Mouse (Mus musculus) neural tube, embryonic 14.5 days (tissue): Measurements from ENCODE around the gene Zfp280d. TPM values are rescaled to one million over a fixed set of nuclear protein-coding genes. Genes with fewer than 3 reads are reported as not detected.

ENCODE experiments used
- ATAC-seq: fragments of 200-750 bp; cut with Nextera tagmentation; 2 replicates; pipeline ENCODE4 v1.8.0; 2017; ENCODE audit warnings: low read depth, mild to moderate bottlenecking, moderate TSS enrichment, moderate library complexity
- H3K27ac ChIP-seq: fragments of 300-500 bp; sonication (generic); 2 replicates; pipeline ENCODE4 v1.5.1; 2014; ENCODE audit warnings: low read depth, mild to moderate bottlenecking, control low read depth, low read length, moderate library complexity, mixed read lengths
- H3K27me3 ChIP-seq: fragments of 300-500 bp; sonication (generic); 2 replicates; pipeline ENCODE4 v1.6.1; 2014; ENCODE audit warnings: low read length; ENCODE audit not compliant: control insufficient read depth, insufficient read depth
- H3K36me3 ChIP-seq: fragments of 300-500 bp; sonication (generic); 2 replicates; pipeline ENCODE4 v1.6.1; 2014; ENCODE audit warnings: low read length, mixed read lengths; ENCODE audit not compliant: control insufficient read depth, insufficient read depth
- H3K4me1 ChIP-seq: fragments of 300-500 bp; sonication (generic); 2 replicates; pipeline ENCODE4 v1.6.1; 2014; ENCODE audit warnings: low read length; ENCODE audit not compliant: control insufficient read depth, insufficient read depth
- H3K4me2 ChIP-seq: fragments of 300-500 bp; sonication (generic); 2 replicates; pipeline ENCODE4 v1.6.1; 2014; ENCODE audit warnings: mild to moderate bottlenecking, low read depth, low read length, control low read depth
- H3K4me3 ChIP-seq: fragments of 300-500 bp; sonication (generic); 2 replicates; pipeline ENCODE4 v1.5.1; 2014; ENCODE audit warnings: low read depth, low read length, control low read depth, mixed read lengths
- H3K9ac ChIP-seq: fragments of 300-500 bp; sonication (generic); replicated peaks from 2 replicates; pipeline ENCODE4 v1.6.1; 2014; ENCODE audit warnings: low read depth, mild to moderate bottlenecking, control low read depth, low read length, mixed read lengths
- H3K9me3 ChIP-seq: fragments of 300-500 bp; sonication (generic); 2 replicates; pipeline ENCODE4 v1.6.1; 2016; ENCODE audit warnings: low read length; ENCODE audit not compliant: control insufficient read depth
- WGBS: fragments of 180-500 bp; shearing (Covaris S2); extraction: QIAGEN DNeasy Blood & Tissue Kit; methylation state at CpG from one replicate; pipeline ENCODE4 v1.1.7; 2014; 5-methylcytosine and 5-hydroxymethylcytosine counted together
- polyA plus RNA-seq: library from polyadenylated mRNA; unstranded; fragments of >200 nt; fragmentation: Nextera tagmentation; extraction: Ambion mirVana; gene quantifications from 2 replicates; pipeline ENCODE4 v1.2.1, GENCODE M21; 2014

Zfp280d gene
- polyA plus RNA-seq, 1 experiment from 2014 or later, result 62.3 TPM

DNA sequence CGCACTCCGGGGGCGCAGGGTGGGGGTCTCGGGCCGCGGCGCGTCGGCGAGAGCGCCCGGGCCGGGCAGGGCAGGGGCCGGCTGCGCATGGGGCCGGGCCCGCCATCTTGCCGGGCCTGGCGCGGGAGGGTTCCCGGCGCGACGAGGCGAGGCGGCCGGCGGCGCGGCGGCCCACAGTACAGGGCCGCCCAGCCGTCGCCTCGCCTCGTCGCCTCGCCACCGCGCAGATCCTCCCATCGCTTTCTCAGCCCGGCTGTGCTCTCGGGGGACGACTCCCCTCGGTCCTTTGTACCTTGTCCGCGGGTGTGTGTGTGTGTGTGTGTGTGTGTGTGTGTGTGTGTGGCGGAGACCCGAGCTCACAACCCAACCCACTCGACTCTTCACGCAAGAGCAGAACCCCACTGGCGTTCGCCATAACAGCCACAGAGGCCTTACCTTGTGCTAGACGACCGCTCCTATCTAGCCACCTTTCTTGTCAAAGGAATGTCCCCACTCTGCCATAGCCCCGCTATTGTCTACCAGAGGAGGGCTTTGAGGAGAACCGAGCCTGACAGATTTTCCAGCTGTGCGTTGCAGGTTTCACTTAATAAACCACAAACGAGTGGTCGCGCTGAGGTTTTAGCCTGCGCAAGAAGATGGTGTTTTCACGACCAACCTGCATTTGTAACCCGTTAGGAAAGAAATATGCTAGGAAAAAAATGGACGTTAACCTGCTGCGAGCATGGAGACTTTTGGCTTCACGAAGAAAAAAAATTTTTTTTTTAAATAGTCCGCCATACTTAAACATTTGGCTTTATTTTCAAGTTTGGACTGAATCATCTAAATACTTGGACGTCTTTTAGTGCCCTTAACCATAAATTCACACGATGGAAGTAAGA is 680 bp downstream of the Zfp280d start:
- no peaks in the 10 kb centered on the region for H3K36me3 ChIP-seq
- WGBS, result 2% methylated on average over 42 of the region's 70 CpGs

DNA sequence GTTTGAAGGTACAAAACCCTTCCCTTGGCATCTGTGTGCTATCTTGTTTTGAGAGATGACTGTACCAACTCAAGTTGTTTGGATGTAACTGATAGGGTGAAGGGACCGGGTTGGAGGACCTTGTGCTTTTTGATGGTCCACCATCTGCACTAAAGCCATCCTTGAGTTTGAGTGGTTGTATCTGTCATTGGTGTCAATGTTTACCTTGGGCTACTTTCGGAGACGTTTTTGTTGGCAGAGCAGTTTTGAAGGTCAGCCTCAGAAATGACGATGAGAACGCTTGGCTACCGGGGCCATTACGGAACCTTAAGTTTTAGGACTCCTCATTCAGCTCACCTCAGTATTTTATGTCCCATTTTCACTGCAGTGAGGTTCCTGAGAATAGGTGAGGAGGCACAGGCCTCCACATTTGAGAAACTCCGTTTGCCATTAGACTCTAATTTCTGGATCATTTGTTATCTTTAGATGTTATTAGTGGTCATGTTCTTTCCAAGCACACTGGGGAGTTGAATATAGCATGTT is 1.4 kb downstream of the Zfp280d start:
- WGBS, result 34% methylated on average over 8 of the region's 8 CpGs
- H3K4me3 ChIP-seq, result peak overlapping the region; percentile 67

More for the DNA sequence above, 680 bp downstream of the Zfp280d start:
- Histone ChIP-seq H3K27ac (peak overlapping the region; percentile 100), H3K27me3 (no peaks in the 10 kb centered on the region), H3K4me3 (peak overlapping the region; percentile 67), H3K4me1 (peaks cover 11% of the 10 kb centered on the region), H3K9me3 (no peaks in the 10 kb centered on the region), H3K4me2 (peak overlapping the region; percentile 53), H3K9ac (peak overlapping the region; percentile 97)
- ATAC-seq, result peak; percentile 92

DNA sequence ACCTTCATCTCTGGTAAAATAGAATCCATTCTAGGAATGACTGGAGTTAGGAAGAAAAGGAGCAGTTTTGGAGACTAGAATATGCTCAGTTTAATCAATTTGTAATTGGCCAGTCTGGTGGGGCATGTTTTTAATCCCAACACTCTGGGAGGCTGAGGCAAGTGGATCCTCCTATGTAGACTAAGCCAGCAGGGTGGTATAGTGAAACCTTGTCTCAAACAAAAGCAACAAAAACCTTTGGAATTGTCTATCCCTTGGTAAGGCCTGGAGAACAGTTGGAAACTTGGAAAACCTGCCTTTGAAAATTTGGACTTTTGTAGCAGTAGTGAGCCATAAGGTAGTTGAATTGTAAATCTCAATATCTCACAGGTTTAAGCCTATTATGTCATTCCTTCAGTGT is 2.3 kb downstream of the Zfp280d start:
- H3K4me2 ChIP-seq, result peak overlapping the region; percentile 53
- peaks cover 11% of the 10 kb centered on the region for H3K4me1 ChIP-seq
- H3K27ac ChIP-seq, result no peak overlapping the region
- no peaks in the 10 kb centered on the region for H3K27me3 ChIP-seq
- no peak overlapping the region for H3K9ac ChIP-seq
- H3K9me3 ChIP-seq, result no peaks in the 10 kb centered on the region
- no peaks in the 10 kb centered on the region for H3K36me3 ChIP-seq
- ATAC-seq, result no peak
- H3K4me3 ChIP-seq, result peak overlapping the region; percentile 67; the same call in 1 of the 2 replicates

More for the DNA sequence above, 1.4 kb downstream of the Zfp280d start:
- Histone ChIP-seq H3K9me3 (no peaks in the 10 kb centered on the region), H3K4me1 (peaks cover 11% of the 10 kb centered on the region), H3K9ac (peak overlapping the region; percentile 97), H3K27ac (peak overlapping the region; percentile 100), H3K4me2 (peak overlapping the region; percentile 53), H3K36me3 (no peaks in the 10 kb centered on the region), H3K27me3 (no peaks in the 10 kb centered on the region)
- ATAC-seq, result no peak

DNA sequence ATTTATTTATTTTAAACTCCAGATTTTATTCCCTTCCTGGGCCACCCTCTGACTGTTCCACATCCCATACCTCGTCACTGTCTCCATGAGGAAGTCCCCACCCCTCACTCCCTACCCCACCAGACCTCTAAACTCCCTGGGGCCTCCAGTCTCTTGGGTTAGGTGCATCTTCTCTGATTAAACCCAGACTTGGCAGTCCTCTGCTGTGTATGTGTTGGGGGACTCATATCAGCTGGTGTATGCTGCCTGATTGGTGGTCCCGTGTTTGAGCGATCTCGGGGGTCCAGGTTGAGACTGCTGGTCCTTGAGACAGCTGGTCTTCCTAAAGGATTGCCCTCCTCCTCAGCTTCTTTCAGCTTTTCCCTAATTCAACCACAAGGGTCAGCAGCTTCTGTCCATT is 5.3 kb downstream of the Zfp280d start:
- Histone ChIP-seq H3K4me2 (no peak overlapping the region), H3K27me3 (no peaks in the 10 kb centered on the region), H3K9me3 (no peaks in the 10 kb centered on the region), H3K36me3 (no peaks in the 10 kb centered on the region), H3K9ac (no peak overlapping the region), H3K4me1 (peaks cover 11% of the 10 kb centered on the region), H3K4me3 (no peak overlapping the region), H3K27ac (no peak overlapping the region)
- no peak for ATAC-seq
- WGBS, result 95% methylated on average over 4 of the region's 4 CpGs

DNA sequence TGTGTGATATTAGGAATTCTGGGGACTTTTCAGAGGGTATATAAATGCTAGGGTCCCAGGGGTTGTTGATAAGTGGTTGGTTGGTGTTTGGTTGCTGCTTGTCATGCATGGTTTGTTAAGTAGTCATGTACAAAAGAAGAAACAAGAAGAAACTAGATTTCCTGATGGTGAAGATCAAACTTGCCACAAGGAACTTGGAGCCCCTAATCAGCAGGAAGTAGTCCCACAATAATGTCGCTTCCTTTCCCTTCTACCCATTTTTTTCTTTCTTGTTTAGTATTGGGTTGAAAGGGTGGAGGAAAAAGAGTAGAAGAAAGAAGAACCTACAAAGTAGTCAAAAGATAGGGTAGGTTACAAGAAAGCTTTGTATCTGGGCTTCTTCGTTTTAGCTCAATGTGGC is 13.0 kb downstream of the Zfp280d start:
- Histone ChIP-seq H3K9me3 (no peaks in the 10 kb centered on the region), H3K4me2 (no peak overlapping the region), H3K27me3 (no peaks in the 10 kb centered on the region), H3K27ac (no peak overlapping the region), H3K4me3 (no peak overlapping the region), H3K4me1 (no peaks in the 10 kb centered on the region), H3K9ac (no peak overlapping the region), H3K36me3 (no peaks in the 10 kb centered on the region)
- 94% methylated on average over 2 of the region's 2 CpGs for WGBS
- ATAC-seq, result no peak

DNA sequence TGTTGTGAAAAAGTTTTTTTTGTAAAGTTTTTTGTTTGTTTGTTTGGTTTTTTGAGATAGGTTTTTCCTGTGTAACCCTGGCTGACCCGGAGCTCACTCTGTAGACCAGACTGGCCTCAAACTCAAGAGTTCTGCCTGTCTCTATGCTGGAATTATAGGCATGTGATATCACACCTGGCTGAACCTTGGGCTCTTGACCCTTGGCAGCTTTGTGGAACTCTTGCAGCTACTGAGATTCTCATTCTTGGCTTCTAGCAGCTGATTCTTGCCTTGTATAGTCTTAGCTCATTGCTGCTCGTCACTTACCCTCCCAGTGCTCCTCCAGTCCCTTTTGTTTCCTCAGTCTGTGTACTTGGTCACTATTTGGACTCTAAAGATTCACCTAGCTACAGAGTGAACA is 13.6 kb downstream of the Zfp280d start:
- no peaks in the 10 kb centered on the region for H3K36me3 ChIP-seq
- H3K4me1 ChIP-seq, result no peaks in the 10 kb centered on the region
- H3K4me2 ChIP-seq, result no peak overlapping the region
- no peak overlapping the region for H3K9ac ChIP-seq
- H3K27me3 ChIP-seq, result no peaks in the 10 kb centered on the region
- 71% methylated on average over 2 of the region's 2 CpGs for WGBS
- no peak overlapping the region for H3K4me3 ChIP-seq
- no peaks in the 10 kb centered on the region for H3K9me3 ChIP-seq
- no peak for ATAC-seq
- no peak overlapping the region for H3K27ac ChIP-seq

DNA sequence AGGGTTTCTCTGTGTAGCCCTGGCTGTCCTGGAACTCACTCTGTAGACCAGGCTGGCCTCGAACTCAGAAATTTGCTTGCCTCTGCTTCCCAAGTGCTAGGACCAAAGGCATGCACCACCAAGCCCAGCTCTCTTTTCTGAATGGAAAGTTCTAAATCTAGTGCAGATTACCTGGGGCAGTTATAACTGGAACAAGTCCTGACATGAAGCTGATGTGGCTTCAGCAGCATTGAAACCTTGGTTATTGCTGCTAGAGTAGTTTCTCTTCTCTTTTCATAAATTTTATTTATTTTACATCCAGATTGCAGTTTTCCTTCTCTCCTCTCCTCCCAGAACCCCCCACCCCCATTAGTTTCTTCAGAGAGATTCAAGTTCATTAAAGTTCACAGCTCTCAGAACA is 14.4 kb downstream of the Zfp280d start:
- ATAC-seq, result no peak
- WGBS, result 100% methylated on average over 1 of the region's 1 CpGs
- H3K27ac ChIP-seq, result no peak overlapping the region
- no peaks in the 10 kb centered on the region for H3K9me3 ChIP-seq
- no peaks in the 10 kb centered on the region for H3K27me3 ChIP-seq
- H3K4me1 ChIP-seq, result no peaks in the 10 kb centered on the region
- no peak overlapping the region for H3K9ac ChIP-seq
- H3K4me3 ChIP-seq, result no peak overlapping the region
- H3K36me3 ChIP-seq, result no peaks in the 10 kb centered on the region
- no peak overlapping the region for H3K4me2 ChIP-seq

DNA sequence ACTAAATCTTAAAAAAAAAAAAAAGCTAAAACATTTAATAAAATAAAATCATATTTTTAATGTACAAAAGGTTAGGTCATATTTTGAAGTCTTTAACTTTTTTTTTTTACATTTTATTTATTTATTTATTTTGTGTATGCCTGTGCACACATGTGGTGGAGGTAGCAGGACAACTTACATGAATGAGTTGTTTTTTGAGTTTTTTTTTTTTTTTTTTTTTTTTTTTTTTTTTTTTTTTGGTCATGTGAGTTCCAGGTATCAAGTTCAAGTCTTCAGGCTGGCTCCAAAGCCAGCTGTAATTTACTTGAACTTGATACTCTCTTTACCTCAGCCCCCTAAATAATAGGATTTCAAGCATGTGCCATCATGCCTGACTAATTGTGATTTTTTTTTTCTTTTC is 19.4 kb downstream of the Zfp280d start:
- H3K4me2 ChIP-seq, result no peak overlapping the region
- no peak overlapping the region for H3K27ac ChIP-seq
- H3K4me3 ChIP-seq, result no peak overlapping the region
- H3K4me1 ChIP-seq, result no peaks in the 10 kb centered on the region
- ATAC-seq, result no peak
- H3K36me3 ChIP-seq, result no peaks in the 10 kb centered on the region
- no peaks in the 10 kb centered on the region for H3K9me3 ChIP-seq
- no peak overlapping the region for H3K9ac ChIP-seq
- no peaks in the 10 kb centered on the region for H3K27me3 ChIP-seq

DNA sequence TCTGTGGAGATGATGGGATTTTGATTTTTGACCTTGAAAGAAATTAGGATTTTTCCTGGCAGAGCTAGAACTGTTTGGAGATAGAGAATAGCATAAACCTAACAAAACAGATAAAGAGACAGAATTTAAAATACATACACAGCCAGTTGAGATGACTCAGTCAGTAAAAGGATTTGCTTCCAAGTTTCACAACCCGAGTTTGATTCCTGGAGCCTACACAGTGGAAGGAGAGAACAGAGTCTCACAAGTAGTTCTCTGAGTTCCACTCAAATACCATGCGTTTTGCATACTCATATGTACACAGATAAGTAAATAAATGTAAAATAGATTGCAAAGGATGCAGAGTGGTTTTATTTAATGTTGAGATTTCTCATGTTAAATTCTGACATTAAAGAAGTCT is 35.1 kb downstream of the Zfp280d start:
- no peaks in the 10 kb centered on the region for H3K27me3 ChIP-seq
- no peaks in the 10 kb centered on the region for H3K36me3 ChIP-seq
- whole genome bisulfite sequencing, result 88% methylated on average over 2 of the region's 2 CpGs
- H3K4me3 ChIP-seq, result no peak overlapping the region
- no peaks in the 10 kb centered on the region for H3K4me1 ChIP-seq
- H3K9ac ChIP-seq, result no peak overlapping the region
- no peak overlapping the region for H3K4me2 ChIP-seq
- no peak overlapping the region for H3K27ac ChIP-seq
- no peak for ATAC-seq
- no peaks in the 10 kb centered on the region for H3K9me3 ChIP-seq
